Mouse (Mus musculus) kidney, adult 2 months (tissue): ENCODE measurements around the gene Tmem252. TPM values are rescaled to one million over a fixed set of nuclear protein-coding genes. Genes with fewer than 3 reads are reported as not detected.

Source experiments
- DNase-seq: peaks from one replicate; pipeline ENCODE4 v3.0.0; 2021
- H3K27ac ChIP-seq: fragments of 200-500 bp; 2 replicates; pipeline ENCODE4 v1.5.1; 2012; ENCODE audit warnings: low read depth, low read length, control low read depth, inconsistent platforms; ENCODE audit not compliant: insufficient read depth
- H3K27me3 ChIP-seq: fragments of 200-500 bp; replicated peaks from 2 replicates; pipeline ENCODE4 v1.6.1; 2012; ENCODE audit warnings: mild to moderate bottlenecking, moderate library complexity, low read length, inconsistent platforms; ENCODE audit not compliant: control insufficient read depth, insufficient read depth
- H3K36me3 ChIP-seq: fragments of 200-500 bp; 2 replicates; pipeline ENCODE4 v1.6.1; 2012; ENCODE audit warnings: mild to moderate bottlenecking, moderate library complexity, low read length, inconsistent platforms; ENCODE audit not compliant: control insufficient read depth, insufficient read depth
- H3K4me1 ChIP-seq: fragments of 200-500 bp; 2 replicates; pipeline ENCODE4 v1.6.1; 2011; ENCODE audit warnings: low read length; ENCODE audit not compliant: control insufficient read depth, insufficient read depth
- H3K4me3 ChIP-seq: fragments of 200-500 bp; 2 replicates; pipeline ENCODE4 v1.5.1; 2011; ENCODE audit warnings: mild to moderate bottlenecking, low read depth, low read length, control low read depth; ENCODE audit not compliant: insufficient read depth
- CTCF ChIP-seq: fragments of 200-500 bp; conservative IDR thresholded peaks from 2 replicates; pipeline ENCODE4 v1.5.1; 2011; ENCODE audit warnings: low read depth, mild to moderate bottlenecking, control low read depth, low read length, moderate library complexity, mixed read lengths; ENCODE audit not compliant: insufficient read depth, insufficient read length
- POLR2A ChIP-seq: fragments of 200-500 bp; IDR thresholded peaks from one replicate; pipeline ENCODE4 v1.6.1; 2011; ENCODE audit warnings: low read depth, low read length, control low read depth
- WGBS: fragments of 180-500 bp; shearing (Covaris S2); methylation state at CpG from one replicate; pipeline ENCODE4 v1.1.7; 2018; 5-methylcytosine and 5-hydroxymethylcytosine counted together
- polyA plus RNA-seq: library from polyadenylated mRNA; depleted of rRNA; stranded (reverse); fragments of >200 nt; gene quantifications from 2 replicates; pipeline ENCODE4 v1.2.3, GENCODE M21; 2012; rRNA removed

Tmem252 gene
- 16.0 and 17.4 TPM in 2 replicates for polyA plus RNA-seq

DNA sequence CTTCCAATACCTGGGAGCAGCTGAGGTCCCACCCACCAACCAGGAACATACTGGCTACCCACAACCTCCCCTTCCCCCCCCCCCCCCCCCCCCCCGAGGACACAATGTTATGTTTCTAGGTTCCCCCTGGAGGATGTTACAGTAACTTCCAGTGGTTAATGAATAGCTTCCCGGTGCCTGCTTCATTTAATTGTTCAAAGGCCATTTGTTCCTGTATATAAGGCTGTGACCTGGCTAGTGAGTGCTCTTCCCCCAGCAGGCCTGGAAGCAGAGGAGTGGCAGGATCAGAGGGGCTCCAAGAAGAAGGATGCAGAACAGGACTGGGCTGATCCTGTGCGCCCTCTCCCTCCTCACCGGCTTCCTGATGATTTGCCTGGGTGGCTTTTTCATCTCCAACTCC lies at the start of gene Tmem252:
TSS of gene Tmem252 (plus strand) at position 247 of the 400 bp plus-strand sequence.
- Histone ChIP-seq H3K27me3 (no peaks in the 10 kb centered on the region), H3K36me3 (peaks cover 3% of the 10 kb centered on the region; the same call in 1 of the 2 replicates), H3K4me3 (peak within 1 kb of the TSS; percentile 74), H3K27ac (peak within 1 kb of the TSS; percentile 90), H3K4me1 (peaks cover 14% of the 10 kb centered on the region; the same call in 1 of the 2 replicates)
- 24% methylated on average over 4 of the region's 4 CpGs for WGBS
- TF ChIP-seq POLR2A = peak; percentile 84
- no peak for TF ChIP-seq CTCF
- peak; percentile 86 for DNase-seq

DNA sequence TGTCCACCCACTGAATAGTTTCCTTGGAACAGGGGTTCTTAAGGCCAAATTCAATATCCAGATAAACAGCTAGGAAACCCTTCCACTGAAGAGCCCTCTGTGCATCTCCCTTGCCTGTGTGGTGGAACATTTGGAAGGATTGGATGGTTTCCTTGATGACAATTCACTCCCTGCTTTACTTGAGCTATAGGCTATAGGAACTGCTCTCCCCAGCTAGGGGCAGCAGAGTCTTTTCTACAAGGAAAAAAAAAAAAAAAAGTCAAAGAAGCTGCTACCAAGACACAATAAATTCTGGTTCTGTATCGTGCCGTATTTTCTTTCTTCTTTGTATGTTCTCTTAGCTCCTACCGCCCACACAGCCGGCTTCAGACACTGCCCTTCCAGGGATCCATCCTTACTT lies 45.8 kb upstream of the Tmem252 start:
- 51% methylated on average over 4 of the region's 4 CpGs for WGBS
- no peak for DNase-seq
- Histone ChIP-seq H3K4me3 (no peak overlapping the region), H3K27ac (no peak overlapping the region), H3K36me3 (no peaks in the 10 kb centered on the region), H3K27me3 (no peaks in the 10 kb centered on the region), H3K4me1 (no peaks in the 10 kb centered on the region)
- TF ChIP-seq POLR2A (no peak), CTCF (no peak)

DNA sequence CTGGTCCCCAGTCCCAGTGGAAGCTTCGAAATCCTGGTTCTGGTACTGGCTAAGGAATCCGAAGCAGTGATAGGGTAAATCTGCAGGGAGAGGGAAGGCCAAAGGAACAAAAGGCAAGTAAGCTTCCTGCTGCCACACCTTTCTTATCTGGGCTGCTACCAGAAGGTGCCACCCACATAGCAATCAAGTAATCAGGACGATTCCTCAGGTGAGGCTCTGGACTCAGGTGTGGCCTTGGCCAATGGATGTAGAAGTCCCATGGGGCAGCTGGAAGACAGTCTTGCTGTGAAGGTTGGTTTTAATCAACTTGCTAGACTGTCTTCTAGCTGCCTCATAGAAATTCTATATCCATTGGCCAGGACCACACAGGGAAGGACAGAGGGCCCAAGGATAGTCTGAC lies 40.8 kb upstream of the Tmem252 start:
- H3K27me3 ChIP-seq = no peaks in the 10 kb centered on the region
- DNase-seq = no peak
- H3K4me3 ChIP-seq = no peak overlapping the region
- WGBS = 87% methylated on average over 3 of the region's 3 CpGs
- H3K27ac ChIP-seq = no peak overlapping the region
- no peaks in the 10 kb centered on the region for H3K4me1 ChIP-seq
- TF ChIP-seq CTCF (no peak), POLR2A (no peak)
- no peaks in the 10 kb centered on the region for H3K36me3 ChIP-seq

DNA sequence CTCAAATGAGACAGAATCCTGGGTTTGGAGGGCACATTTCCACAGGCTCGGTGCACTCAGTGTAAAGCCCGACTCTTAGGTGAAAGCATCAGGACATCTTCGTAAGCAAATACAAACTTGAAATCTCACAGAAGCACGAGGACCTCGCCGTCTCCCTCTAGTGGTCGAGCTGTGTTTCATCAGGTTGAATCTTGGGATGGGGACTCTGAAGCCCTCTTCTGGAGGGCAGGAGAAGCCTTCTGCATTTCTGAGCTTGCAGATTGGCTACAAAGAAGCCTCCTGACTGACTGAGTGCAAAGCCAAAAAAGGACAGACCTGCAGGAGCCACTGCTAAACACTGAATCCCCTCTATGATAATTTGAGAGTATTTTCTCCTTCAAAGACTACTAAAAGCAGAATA lies 39.2 kb upstream of the Tmem252 start:
- peak; percentile 77 for DNase-seq
- TF ChIP-seq POLR2A = no peak
- TF ChIP-seq CTCF = peak; percentile 92
- Histone ChIP-seq H3K4me3 (no peak overlapping the region), H3K36me3 (no peaks in the 10 kb centered on the region), H3K27ac (no peak overlapping the region), H3K4me1 (no peaks in the 10 kb centered on the region), H3K27me3 (no peaks in the 10 kb centered on the region)
- 5% methylated on average over 7 of the region's 7 CpGs for WGBS

DNA sequence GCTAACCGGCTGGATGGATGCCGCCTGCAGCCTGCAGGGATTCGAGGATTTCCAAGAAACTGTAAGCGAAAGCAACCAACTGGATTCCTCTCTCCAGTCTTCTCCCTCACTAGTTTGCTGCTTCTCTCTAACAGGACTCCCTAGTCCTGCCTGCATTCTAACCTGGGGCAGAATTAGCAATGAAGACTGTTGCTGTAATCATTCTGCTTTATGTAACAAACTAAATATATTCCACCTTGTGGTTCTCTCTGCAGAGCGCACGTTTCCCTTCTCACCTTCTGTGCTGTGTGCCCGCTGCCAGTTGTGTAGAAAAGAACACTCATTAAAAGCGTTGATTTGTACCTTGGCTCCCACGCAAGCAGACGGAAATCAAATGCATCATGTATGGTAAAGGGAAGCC lies 37.2 kb upstream of the Tmem252 start:
- 78% methylated on average over 10 of the region's 10 CpGs for WGBS
- TF ChIP-seq POLR2A = no peak
- no peak for TF ChIP-seq CTCF

DNA sequence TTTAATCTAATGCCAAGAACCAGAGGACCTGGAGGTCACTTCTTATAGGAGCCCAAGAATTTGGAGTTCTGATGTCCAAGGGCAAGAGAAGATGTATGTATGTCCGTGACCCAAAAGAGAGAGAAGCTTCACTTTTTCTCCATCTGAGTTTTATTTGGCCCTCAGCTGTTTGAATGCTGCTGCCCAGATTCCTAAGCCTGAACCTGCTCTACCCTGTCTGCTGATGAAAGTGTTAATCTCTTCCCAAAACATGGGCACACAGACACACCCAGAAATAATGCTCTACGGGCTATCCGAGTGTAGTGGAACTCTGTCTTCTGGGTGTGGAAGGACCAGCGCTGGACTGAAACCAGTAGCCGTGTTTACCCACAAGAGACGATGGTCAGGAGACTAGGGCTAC lies 35.8 kb upstream of the Tmem252 start:
- WGBS = 93% methylated on average over 6 of the region's 6 CpGs
- DNase-seq = no peak

More for the DNA sequence above, 37.2 kb upstream of the Tmem252 start:
- Histone ChIP-seq H3K4me1 (no peaks in the 10 kb centered on the region), H3K27me3 (no peaks in the 10 kb centered on the region), H3K27ac (no peak overlapping the region), H3K4me3 (no peak overlapping the region), H3K36me3 (no peaks in the 10 kb centered on the region)
- no peak for DNase-seq

DNA sequence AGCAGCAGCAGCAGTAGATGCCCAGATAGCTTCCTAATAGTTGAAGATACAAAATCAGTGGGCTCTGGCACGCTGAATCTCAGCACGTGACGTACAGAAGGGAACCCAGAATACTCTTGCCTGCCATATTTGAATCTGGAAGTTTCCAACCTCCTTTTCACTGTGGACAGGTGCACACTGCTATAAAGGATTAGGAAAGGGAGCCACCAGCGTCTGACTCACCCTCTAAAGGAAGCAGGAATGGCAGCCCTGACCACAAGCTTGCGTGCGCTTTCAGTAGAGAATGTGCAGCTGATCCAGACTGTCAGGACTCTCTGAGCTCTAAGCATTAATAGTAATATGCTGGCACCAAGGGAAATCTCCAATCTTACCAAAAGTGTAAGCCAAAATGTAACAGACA lies 32.8 kb upstream of the Tmem252 start:
- Histone ChIP-seq H3K27me3 (no peaks in the 10 kb centered on the region), H3K27ac (no peak overlapping the region), H3K4me3 (no peak overlapping the region), H3K36me3 (no peaks in the 10 kb centered on the region), H3K4me1 (no peaks in the 10 kb centered on the region)
- DNase-seq = no peak
- 89% methylated on average over 6 of the region's 6 CpGs for WGBS
- TF ChIP-seq POLR2A (no peak), CTCF (no peak)

More for the DNA sequence above, 35.8 kb upstream of the Tmem252 start:
- Histone ChIP-seq H3K27me3 (no peaks in the 10 kb centered on the region), H3K36me3 (no peaks in the 10 kb centered on the region), H3K4me1 (no peaks in the 10 kb centered on the region), H3K4me3 (no peak overlapping the region), H3K27ac (no peak overlapping the region)
- TF ChIP-seq CTCF = no peak
- TF ChIP-seq POLR2A = no peak
